Mouse (Mus musculus): ENCODE data around the gene Mag.

DNA sequence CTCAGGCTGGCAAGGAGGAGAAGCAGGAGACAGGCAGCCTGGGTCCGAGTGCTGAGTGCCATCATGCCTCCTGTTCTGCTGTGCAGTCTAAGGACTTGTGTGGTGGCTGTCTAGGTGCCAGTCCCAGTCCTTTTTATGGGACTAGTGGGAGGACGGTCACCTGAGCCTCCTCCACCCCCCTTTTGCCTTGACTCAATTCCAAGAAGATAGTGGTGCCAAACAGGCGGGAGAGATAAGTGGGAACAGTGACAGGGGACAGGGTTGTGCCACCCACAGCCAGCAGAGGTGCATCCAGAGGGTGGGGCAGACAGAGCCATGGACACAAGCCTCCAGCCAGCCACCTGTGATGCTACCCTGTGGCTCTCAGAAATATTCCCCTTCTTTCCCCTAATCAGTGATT lies 9.4 kb upstream of the Mag start:
- no peak for TF ChIP-seq FLI1 (IDR thresholded peaks at IDR 0.05; ENCODE audit: low read length)
- no peak for TF ChIP-seq GATA1 (IDR thresholded peaks at IDR 0.05; ENCODE audit: borderline replicate concordance, low read length)

Measured in megakaryocyte, embryonic 14.5 days (primary cell).